Mouse (Mus musculus): Measurements from ENCODE around the gene Sult2a3. TPM values are rescaled to one million over a fixed set of nuclear protein-coding genes. Genes with fewer than 3 reads are reported as not detected.
"Not testable (repeated sequence)": the region's sequence is repeated elsewhere in the genome, so short reads cannot be mapped to it uniquely, and the experiment has no call there.

The Sult2a3 gene
- not detected in 2 replicates for polyA plus RNA-seq (2014; fragmentation: Nextera tagmentation; extraction: Ambion mirVana)

GRCm38 (mm10) chr7:14122944-14123343, at the start of gene Sult2a3:
Gene Sult2a3 (minus strand): TSS chr7:14123044.
- no peak within 1 kb of the TSS for H3K9ac ChIP-seq (ENCODE audit: low read depth, low read length)
- H3K27ac ChIP-seq (ENCODE audit: low read depth, low read length): no peak within 1 kb of the TSS
- no peak within 1 kb of the TSS for H3K4me3 ChIP-seq (ENCODE audit: low read depth, low read length)
- H3K27me3 ChIP-seq (ENCODE audit: control insufficient read depth, insufficient read depth, low read length): no peaks in the 10 kb centered on the region
- H3K36me3 ChIP-seq (ENCODE audit: control insufficient read depth, insufficient read depth, low read length): no peaks in the 10 kb centered on the region
- no peak for ATAC-seq (replicated peaks; ENCODE audit: insufficient number of reproducible peaks, low FRiP score, low TSS enrichment)
- H3K4me2 ChIP-seq: no peak within 1 kb of the TSS
- WGBS (ENCODE audit: insufficient replicate concordance): 81% methylated on average over 2 of the region's 2 CpGs
- peaks cover 3% of the 10 kb centered on the region; the same call in 1 of the 2 replicates for H3K9me3 ChIP-seq (replicated peaks; ENCODE audit: control insufficient read depth, low read length)
- no peaks in the 10 kb centered on the region for H3K4me1 ChIP-seq (ENCODE audit: control insufficient read depth, insufficient read depth, low read length)

DNA sequence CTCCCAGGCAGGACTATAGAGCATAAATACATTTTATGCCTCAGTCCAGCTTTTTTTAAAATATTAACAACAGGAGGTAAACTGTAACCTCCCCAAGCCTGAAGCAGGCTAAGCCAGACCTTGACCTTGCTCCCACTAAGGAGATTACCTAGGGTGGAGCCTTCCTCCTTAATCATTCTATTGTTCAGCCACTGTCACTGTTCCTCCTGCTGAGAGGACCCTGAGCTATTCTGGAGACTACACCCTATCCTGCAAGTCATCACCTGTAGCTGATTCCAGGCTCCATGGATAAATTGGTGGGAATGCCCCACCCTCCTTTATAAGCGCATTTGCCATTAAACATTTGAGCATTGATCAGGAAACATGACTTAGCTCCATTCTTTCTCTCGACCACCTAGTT, 2.4 kb downstream of the Sult2a3 start:
- no peak for ATAC-seq (replicated peaks; ENCODE audit: insufficient number of reproducible peaks, low FRiP score, low TSS enrichment)
- Histone ChIP-seq H3K4me2 (no peak overlapping the region), H3K27me3 (ENCODE audit: control insufficient read depth, insufficient read depth, low read length) (no peaks in the 10 kb centered on the region), H3K4me3 (ENCODE audit: low read depth, low read length) (no peak overlapping the region), H3K9me3 (replicated peaks; ENCODE audit: control insufficient read depth, low read length) (peaks cover 3% of the 10 kb centered on the region; the same call in 1 of the 2 replicates), H3K27ac (ENCODE audit: low read depth, low read length) (no peak overlapping the region), H3K4me1 (ENCODE audit: control insufficient read depth, insufficient read depth, low read length) (no peaks in the 10 kb centered on the region), H3K36me3 (ENCODE audit: control insufficient read depth, insufficient read depth, low read length) (no peaks in the 10 kb centered on the region), H3K9ac (ENCODE audit: low read depth, low read length) (no peak overlapping the region)
- WGBS (ENCODE audit: insufficient replicate concordance): 73% methylated on average over 2 of the region's 2 CpGs

GRCm38 (mm10) chr7:14119865-14120264, 3.0 kb downstream of the Sult2a3 start:
- ATAC-seq (replicated peaks; ENCODE audit: insufficient number of reproducible peaks, low FRiP score, low TSS enrichment); H3K36me3 ChIP-seq (ENCODE audit: control insufficient read depth, insufficient read depth, low read length); H3K4me1 ChIP-seq (ENCODE audit: control insufficient read depth, insufficient read depth, low read length); H3K4me3 ChIP-seq (ENCODE audit: low read depth, low read length); H3K27me3 ChIP-seq (ENCODE audit: control insufficient read depth, insufficient read depth, low read length); H3K9me3 ChIP-seq (replicated peaks; ENCODE audit: control insufficient read depth, low read length); H3K27ac ChIP-seq (ENCODE audit: low read depth, low read length); H3K9ac ChIP-seq (ENCODE audit: low read depth, low read length); H3K4me2 ChIP-seq: not testable (repeated sequence)
- WGBS (ENCODE audit: insufficient replicate concordance): 64% methylated on average over 3 of the region's 3 CpGs

DNA sequence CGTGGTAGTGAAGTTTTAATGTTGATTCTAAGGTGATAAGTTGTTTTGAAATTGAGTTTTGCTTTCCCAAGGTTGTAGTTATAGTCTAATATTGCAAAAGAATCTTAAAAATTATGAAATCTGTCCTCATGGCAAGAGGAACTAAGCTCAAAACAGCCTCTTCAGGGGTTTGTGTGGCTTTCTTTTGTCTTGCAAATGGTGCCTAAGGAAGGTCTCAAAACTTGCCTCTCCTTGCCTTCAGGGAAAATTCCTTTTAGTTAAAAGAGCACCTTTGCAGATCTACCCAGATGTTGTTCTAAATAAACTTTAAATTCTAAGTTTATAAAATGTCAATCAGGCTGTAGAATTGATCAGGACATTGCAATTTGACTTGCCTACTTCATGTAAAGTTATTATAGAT, 6.1 kb downstream of the Sult2a3 start:
- Histone ChIP-seq H3K27ac (ENCODE audit: low read depth, low read length) (no peak overlapping the region), H3K36me3 (ENCODE audit: control insufficient read depth, insufficient read depth, low read length) (no peaks in the 10 kb centered on the region), H3K4me3 (ENCODE audit: low read depth, low read length) (no peak overlapping the region), H3K4me1 (ENCODE audit: control insufficient read depth, insufficient read depth, low read length) (no peaks in the 10 kb centered on the region), H3K4me2 (no peak overlapping the region), H3K9me3 (replicated peaks; ENCODE audit: control insufficient read depth, low read length) (peaks cover 3% of the 10 kb centered on the region; the same call in 1 of the 2 replicates), H3K9ac (ENCODE audit: low read depth, low read length) (no peak overlapping the region), H3K27me3 (ENCODE audit: control insufficient read depth, insufficient read depth, low read length) (no peaks in the 10 kb centered on the region)
- 45% methylated on average over 1 of the region's 1 CpGs for WGBS (ENCODE audit: insufficient replicate concordance)
- no peak for ATAC-seq (replicated peaks; ENCODE audit: insufficient number of reproducible peaks, low FRiP score, low TSS enrichment)

GRCm38 (mm10) chr7:14114471-14114870, 8.4 kb downstream of the Sult2a3 start:
- H3K4me2 ChIP-seq; H3K4me3 ChIP-seq (ENCODE audit: low read depth, low read length); H3K9me3 ChIP-seq (replicated peaks; ENCODE audit: control insufficient read depth, low read length); H3K36me3 ChIP-seq (ENCODE audit: control insufficient read depth, insufficient read depth, low read length); H3K9ac ChIP-seq (ENCODE audit: low read depth, low read length); H3K27me3 ChIP-seq (ENCODE audit: control insufficient read depth, insufficient read depth, low read length); H3K27ac ChIP-seq (ENCODE audit: low read depth, low read length); ATAC-seq (replicated peaks; ENCODE audit: insufficient number of reproducible peaks, low FRiP score, low TSS enrichment); H3K4me1 ChIP-seq (ENCODE audit: control insufficient read depth, insufficient read depth, low read length): not testable (repeated sequence)
- WGBS (ENCODE audit: insufficient replicate concordance): 70% methylated on average over 3 of the region's 3 CpGs

GRCm38 (mm10) chr7:14047821-14048220, 75.0 kb downstream of the Sult2a3 start:
- not testable (repeated sequence) for ATAC-seq (replicated peaks; ENCODE audit: insufficient number of reproducible peaks, low FRiP score, low TSS enrichment); H3K9me3 ChIP-seq (replicated peaks; ENCODE audit: control insufficient read depth, low read length); H3K4me3 ChIP-seq (ENCODE audit: low read depth, low read length); H3K27me3 ChIP-seq (ENCODE audit: control insufficient read depth, insufficient read depth, low read length); H3K4me1 ChIP-seq (ENCODE audit: control insufficient read depth, insufficient read depth, low read length); H3K27ac ChIP-seq (ENCODE audit: low read depth, low read length); H3K36me3 ChIP-seq (ENCODE audit: control insufficient read depth, insufficient read depth, low read length); H3K9ac ChIP-seq (ENCODE audit: low read depth, low read length); H3K4me2 ChIP-seq
- 79% methylated on average over 1 of the region's 1 CpGs for WGBS (ENCODE audit: insufficient replicate concordance)

DNA sequence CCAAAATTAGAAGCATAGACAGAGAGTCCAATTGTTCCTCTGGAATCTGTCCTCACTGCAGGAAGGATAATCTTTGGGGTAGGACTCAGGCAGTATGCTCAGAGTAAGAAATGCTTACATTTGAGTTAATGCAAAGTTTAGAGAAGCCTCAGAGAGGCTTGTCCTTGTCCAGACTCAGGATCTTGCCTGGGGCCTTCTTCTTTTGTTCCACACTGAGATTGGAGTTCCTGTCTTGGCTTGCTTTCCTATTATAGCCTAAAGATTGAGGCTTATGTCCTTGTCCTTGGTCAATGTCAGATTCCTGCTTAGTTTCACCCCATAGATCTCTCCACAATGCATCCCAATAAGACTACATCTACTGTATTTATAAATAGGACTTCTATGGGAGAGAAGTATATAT, 92.0 kb downstream of the Sult2a3 start:
- not testable (repeated sequence) for H3K4me2 ChIP-seq; H3K4me3 ChIP-seq (ENCODE audit: low read depth, low read length); H3K27ac ChIP-seq (ENCODE audit: low read depth, low read length); H3K4me1 ChIP-seq (ENCODE audit: control insufficient read depth, insufficient read depth, low read length); ATAC-seq (replicated peaks; ENCODE audit: insufficient number of reproducible peaks, low FRiP score, low TSS enrichment); H3K9ac ChIP-seq (ENCODE audit: low read depth, low read length); H3K27me3 ChIP-seq (ENCODE audit: control insufficient read depth, insufficient read depth, low read length); H3K9me3 ChIP-seq (replicated peaks; ENCODE audit: control insufficient read depth, low read length); H3K36me3 ChIP-seq (ENCODE audit: control insufficient read depth, insufficient read depth, low read length)

Other genes with a start within 250 kb of the Sult2a3 start
- gene Sult2a4, start 133.4 kb downstream of the Sult2a3 start, polyA plus RNA-seq (2014; fragmentation: Nextera tagmentation; extraction: Ambion mirVana): not detected in 2 replicates
- gene Sult2a6, start 131.8 kb upstream of the Sult2a3 start, polyA plus RNA-seq (2014; fragmentation: Nextera tagmentation; extraction: Ambion mirVana): not detected in 2 replicates
- gene Obox8, start 210.5 kb upstream of the Sult2a3 start, polyA plus RNA-seq (2014; fragmentation: Nextera tagmentation; extraction: Ambion mirVana): not detected in 2 replicates

Data from heart, embryonic 11.5 days (tissue).